Mouse (Mus musculus): Measurements from ENCODE around the gene Snrnp25.

DNA sequence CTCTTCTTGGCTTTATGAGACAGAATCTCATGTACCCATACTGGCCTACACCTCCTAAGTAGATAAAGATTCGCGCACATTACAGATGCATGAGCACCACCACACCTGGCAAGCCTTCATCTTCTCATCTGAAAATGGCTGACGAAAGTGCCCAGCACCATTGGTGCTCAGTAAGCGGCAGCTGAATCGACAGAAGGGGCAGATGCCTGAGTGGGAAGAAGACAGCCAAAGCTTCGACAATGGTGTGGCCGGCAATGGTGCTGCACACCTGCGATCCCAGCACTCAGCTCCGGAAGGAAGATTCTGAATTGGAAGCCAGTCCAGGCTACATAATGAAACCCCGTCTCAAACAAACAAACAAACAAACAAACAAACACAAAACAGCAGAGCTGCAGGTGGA lies 14.1 kb downstream of the Snrnp25 start:
- TF ChIP-seq CTCF (IDR thresholded peaks at IDR 0.05; ENCODE audit: insufficient read depth, low read depth, low read length), result no peak
- no peak for TF ChIP-seq POLR2A (IDR thresholded peaks at IDR 0.05; ENCODE audit: insufficient read depth, low read depth, low read length)
